Mouse (Mus musculus) layer of hippocampus, adult 9-10 months (tissue): Measurements from ENCODE around the gene Tnks2.
"Not testable (repeated sequence)": the region's sequence is repeated elsewhere in the genome, so short reads cannot be mapped to it uniquely, and the experiment has no call there.

Experiments
- DNase-seq: peaks from one replicate; pipeline ENCODE4 v3.0.0; 2022; ENCODE audit warnings: low spot score

The Tnks2 gene

DNA sequence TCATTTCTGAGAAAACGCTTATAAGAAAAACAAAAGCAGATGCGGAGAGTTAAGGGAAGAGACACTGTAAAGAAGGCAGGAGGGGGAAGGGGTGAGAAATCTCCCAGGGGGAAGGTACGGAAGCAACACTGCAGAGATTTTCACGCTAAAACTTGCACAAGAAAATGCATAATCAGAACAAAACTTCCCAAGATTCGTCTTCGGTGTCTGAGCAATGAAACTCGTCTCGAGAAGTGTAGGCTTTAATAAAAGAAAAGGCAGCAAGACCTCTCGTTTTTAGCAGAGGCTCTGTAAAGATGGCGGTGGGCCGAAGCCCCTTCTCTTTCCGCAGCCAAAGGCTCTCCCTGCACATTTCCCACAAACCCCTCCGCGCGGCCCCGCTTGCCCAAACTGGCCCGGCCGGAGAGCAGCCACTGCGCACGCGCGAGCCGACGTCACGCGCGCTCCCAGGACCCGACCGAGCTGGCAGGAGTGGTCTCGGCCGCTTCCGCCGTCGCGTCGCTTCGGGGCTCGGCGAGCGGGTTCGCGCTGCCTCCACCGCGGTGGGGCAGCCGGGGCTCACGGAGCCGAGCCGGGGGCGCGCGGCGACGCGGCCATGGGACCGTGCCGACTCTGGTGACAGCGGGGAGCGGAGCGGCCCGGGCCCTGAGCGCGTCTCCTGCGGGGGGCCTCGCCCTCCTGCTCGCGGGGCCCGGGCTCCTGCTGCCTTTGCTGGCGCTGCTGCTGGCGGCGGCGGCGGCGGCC lies at the start of gene Tnks2:
Gene Tnks2, plus strand, starts transcription at position 445 of the 744 bp plus-strand sequence.
- peak; percentile 88 for DNase-seq

DNA sequence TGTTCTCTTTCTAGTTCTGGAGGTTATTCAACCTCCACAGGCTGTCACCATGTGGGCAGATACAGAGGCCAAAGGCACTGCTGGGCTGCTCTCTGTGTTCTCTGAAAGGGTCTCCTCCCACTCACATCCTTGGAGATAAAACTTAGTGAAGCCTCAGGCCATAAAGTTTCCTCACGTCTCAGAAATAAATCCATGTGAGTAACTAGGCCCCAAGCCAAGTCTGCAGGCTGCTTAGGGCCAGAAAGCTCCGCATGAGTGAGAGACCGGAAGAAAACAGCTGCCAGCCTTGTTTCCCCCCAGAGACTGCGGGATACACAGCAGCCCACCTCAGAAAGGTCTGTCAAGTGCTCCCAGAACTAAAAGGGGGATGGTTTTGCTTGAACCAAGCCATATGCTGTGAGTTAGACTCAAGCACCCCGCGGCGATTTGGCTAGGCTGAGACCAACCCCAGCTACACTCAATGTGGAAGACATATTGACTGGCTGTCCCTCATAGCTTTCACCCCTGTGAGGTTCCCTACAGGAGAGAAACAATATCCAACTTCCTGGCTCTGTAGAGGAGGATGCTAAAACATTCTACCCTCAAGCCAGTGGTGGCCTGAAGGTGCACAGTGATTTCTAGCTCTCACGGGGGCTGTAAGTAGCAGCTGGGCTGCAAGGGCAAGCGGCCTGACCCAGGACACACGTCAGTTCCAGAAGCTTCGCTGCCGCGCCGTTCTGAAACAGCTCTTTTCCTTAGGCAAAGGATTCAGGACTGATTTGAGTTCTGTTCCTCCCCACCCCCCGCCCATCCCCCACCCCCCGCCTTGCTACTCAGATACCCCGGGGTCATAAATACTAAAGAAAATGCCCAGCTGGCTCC lies 43.9 kb upstream of the Tnks2 start:
- no peak for DNase-seq

DNA sequence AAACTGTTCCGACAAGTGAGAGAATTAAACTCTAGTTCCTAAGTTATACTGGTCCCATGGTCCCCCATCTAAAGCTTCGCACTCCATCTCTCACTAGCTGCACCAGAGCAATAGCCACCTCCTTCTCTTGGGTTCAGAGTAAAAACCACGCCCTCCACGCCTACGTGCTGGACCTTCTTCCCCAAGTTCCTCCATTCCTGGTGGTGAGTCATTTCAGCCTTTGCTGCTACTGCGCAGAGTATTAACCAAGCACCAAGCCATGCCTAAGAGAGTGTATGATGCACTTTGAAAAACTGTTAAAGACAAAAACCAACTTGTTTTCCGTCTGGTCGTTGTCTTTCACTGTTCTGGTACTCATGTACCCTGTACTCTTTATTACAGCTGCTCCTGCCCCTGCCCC lies 41.4 kb upstream of the Tnks2 start:
- DNase-seq, result no peak

DNA sequence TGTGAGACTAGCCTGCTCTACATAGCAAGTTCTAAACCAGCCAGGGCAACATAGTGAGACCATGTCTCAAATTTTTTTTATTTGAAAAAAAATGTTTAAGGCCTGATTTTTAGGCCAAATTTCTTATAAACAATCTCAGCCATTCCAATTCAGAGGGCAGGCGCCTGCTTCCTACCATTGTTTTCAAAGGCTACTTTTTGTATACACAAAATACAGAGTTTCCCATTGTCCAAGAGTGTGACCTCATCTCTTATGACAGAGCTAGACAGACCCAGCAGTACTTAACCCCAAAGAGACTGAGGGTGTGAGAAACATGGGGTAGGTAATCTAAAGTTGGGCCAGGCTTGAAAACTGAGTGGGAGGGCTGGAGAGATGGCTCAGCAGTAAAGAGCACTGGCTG lies 40.6 kb upstream of the Tnks2 start:
- no peak for DNase-seq

DNA sequence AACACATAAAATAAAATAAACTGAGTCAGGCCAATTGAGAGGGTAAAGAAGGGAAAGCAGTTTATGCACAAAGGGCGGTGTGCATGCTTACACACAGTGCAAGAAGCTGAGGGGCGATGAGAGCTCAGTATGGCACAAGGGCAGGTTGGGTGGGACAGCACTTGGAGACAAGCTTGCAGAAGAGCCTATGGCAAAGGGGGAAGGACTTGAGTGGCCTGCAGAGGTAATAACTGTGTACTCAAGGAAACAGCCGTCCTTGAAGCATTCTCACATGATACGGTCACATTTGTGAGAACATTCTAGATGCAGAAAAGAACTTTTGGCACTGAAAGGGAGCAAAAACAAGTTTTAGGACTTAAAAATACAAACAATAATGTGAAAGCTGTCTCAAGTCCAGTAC lies 40.0 kb upstream of the Tnks2 start:
- no peak for DNase-seq

DNA sequence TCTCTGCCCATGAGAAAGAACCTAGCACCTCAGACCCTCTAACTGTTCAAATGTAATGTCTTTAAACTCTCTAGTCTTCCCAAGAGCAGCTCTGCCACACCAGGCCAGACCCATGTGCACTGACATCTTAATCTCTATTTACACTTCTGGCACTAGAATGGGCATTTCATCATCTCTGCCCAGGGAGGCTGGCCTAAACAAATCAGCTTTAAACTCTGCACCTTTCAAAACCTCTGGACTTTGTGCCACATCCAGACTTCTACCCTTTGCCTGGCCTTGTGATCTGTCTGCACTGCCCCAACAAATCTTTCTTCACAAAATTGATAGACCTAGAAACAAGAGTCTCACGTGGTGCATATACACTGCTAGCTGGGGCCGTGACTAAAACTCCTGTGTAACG lies 38.8 kb upstream of the Tnks2 start:
- DNase-seq, result no peak

DNA sequence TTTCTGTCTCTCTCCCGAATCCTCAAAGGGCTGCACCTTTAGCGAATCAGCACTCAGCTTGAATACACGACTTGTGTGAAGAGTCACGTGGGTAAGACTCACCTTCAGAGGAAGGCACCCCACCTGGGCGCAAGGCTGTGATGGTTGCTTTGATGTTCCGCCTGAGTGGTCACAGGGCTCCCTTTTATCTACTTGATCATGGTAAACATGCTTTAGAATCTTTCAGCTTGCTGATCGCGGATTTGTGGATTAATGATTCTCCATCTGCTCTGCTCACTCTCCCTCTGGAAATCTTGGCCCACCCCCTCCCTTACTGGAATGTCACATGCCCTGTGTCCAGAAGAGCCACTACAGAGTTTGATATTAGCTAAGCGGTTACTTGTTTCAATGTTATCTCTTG lies 37.1 kb upstream of the Tnks2 start:
- no peak for DNase-seq

DNA sequence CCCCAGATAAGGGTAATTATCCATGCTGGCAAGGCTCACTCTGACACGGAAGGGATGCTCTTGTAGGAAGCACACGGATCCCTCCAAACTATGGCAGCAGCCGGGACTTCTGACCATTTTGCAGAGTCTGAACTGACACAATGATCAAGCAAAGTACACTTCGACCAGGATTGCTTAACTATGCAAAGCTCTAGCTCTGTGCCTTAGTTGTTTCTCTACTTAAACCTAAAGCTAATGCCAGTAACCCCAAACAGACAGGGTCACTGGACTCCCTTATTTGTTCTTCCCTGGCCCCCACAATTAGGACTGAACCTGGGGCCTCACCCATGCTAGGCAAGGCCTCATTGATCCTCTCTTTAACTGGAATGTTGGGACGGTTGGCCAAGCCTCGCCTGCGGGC lies 33.7 kb upstream of the Tnks2 start:
- DNase-seq, result no peak

DNA sequence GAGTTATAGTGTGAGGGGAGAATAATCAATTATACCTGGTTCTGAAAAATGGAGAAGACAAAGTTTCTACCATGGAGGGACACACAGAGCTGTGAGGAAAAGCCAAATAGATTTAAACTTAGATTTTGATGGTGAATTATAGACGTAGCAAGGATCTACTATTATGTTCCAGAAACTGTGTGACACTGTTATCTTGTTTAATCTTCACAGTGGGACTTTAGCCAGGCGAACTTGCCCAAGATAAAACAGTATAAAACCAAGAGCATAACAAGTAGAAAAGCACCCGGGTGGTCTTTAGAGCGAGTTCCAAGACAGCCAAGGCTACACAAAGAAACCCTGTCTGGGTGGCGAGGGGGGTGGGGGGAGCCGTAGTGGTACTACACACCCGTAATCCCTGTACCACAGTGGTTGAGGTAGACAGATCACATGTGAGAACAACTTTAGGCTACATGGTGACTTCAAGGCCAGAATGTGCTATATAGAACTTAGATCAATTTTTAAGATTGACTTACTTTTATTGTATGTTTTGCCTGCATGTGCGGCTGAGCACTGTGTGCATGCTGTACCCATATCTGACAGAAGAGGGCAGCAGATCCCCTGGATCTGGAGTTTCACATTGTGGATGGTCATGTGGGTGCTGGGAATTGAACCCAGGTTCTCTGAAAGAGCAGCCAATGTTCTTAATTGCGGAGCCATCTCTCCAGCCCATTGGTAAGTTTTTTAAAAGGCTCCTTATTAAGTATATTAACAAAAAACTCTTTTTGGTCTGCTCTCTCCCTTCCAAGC lies 32.0 kb upstream of the Tnks2 start:
- DNase-seq, result no peak

DNA sequence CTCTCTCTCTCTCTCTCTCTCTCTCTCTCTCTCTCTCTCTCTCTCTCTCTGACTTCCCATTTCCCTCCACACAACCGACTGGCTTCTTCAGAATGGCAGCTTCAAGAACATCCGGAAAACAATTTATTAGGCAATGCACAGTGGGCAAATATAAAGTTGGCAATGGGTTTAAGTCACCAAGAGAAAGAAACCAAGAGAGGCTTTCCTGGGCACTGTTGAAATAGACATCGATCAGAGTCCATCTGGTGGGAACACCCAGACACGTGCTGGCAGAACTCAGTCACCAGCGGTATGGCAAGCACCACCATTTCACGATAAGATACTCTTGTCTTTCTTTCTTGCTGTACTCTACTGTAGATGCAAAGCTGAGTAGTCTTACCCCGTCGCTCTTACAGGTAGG lies 30.6 kb upstream of the Tnks2 start:
- no peak for DNase-seq

DNA sequence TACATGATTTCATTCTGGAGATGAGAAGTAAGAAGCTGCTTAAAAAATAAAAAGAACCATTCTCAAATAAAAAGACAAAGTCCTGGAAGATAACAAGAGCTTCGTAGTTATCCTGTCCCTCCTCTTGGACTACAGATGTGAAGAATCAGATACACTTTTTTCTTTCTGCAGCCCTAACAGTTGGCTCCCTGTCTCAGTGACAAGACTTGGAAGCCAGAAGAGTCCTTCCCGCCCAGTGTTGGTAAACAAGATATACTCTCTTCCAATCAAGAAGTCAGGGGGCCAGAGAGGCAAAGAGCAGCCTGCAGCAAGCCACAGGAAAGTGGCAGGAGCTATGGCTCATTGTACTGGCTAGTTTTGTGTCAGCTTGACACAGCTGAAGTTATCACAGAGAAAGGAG lies 27.2 kb upstream of the Tnks2 start:
- no peak for DNase-seq

DNA sequence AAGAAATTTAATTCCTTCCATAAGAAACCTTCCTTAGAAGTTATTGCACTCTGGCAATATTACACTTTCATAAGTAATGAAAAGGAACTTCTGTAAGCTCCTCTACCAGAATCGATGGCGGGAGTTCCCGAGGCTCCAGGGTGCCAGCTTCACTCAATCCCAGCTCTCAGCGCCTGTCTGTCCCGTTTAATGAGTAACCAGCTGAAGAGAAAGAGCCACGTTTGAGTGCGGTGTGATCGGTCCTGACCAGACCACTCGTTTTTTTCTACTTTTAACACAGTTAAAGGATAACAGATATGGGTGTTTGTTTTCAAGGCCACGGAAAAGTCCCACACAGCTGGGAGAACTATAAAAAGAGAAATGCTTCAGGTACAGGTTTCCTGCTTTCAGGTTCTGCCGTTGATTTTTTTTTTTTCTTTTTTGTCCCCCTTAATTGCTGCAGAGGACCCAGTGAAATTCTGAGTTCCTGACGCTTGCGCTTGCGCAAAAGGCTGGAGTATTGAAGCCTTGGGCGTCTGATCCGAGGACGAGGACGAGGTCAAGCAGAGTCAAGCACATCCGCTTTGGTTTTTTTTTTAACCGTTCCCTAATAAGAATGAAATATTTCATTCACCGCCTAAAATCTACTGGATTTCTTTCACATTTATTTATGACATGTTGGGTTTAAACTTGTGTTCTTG lies 25.5 kb upstream of the Tnks2 start:
- no peak for DNase-seq

DNA sequence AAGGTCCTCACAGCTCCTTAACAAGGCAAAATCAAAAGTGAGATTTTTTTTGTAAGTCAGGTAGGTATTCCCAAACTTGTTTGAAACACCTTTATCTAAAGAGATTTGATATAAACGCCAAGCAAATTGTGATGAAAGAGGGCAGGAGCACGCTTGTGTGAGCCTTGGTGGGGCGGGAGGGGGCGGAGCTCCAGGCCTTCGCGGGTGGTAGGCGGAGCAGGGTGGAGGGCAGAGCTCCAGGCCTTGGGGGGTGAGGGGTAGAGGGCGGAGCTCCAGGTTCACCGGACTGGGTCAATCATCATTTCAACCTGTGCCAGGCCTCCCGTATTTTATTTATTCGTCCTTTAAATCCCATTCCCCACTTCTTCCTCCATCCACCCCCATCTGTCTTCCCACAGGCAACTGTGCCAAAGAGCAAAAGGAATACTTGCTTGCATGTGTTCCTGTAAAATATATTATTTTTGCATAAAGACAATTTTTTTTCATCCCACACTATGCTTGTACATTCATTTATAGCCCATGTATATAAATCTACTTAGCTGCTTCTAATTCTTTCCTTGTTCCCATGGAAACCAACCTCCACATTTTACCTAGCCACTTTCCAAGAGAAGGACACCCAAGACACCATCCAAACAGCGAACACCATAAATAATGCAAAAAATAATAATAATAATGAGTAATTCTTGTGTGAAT lies 24.4 kb upstream of the Tnks2 start:
- no peak for DNase-seq

DNA sequence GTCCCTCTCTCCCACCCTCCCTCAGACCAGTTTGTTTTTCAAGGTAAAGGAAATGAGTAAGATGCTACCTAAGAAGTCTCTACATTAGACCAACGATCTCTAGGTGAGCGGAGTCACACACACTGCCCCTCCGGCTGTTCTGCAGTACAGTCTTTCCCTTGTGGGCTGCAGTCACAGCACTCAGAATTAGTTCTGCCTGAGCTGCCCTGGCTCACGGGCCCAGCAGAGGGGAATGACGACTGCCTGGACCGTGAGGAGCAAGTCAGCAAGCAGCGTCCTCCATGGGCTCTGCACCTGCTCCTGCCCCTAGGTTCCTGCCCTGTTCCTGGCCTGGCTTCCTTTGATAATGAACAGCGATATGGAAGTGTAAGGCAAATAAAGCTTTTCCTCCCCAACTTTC lies 22.0 kb upstream of the Tnks2 start:
- DNase-seq, result no peak

DNA sequence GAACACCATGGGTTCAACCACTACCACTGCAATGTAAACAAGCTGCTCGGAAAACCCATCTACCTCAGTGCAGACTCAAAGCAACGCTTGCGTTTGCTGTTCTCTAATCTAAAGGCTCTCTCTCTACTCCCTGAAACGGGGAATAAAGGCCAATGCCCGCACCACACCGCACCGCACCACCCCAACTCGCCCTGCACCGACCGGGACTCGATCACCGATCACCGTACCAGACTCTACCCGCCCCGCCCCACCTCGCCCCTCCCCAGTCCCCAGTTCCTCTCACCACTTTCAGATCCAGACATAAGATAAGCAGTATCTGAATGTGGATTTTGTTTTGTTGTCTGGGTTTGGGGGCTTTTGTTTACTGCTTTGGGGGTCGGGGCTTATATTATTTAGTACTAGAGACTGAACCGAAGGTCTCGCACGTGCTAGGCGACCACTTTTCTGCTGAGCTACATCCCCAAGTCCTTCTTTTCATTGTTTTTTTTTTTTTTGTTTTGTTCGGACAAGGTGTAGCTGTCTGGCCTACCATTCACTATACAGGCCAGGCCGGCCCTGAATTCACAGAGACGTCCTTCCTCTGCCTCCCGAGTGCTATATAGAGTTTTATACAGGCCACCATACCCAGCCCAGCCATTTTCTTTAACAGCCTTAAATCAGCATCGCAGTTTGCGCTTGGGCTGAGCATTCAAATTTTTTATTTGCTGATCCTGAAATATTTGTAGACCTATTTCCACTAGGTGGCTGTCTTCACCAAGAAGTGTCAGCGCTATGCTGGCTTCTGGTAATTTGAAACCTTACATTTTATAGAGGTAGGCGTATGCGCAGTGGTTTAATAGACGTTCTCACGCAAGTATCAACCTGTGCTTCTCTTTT lies 18.4 kb upstream of the Tnks2 start:
- peak; percentile 59 for DNase-seq

DNA sequence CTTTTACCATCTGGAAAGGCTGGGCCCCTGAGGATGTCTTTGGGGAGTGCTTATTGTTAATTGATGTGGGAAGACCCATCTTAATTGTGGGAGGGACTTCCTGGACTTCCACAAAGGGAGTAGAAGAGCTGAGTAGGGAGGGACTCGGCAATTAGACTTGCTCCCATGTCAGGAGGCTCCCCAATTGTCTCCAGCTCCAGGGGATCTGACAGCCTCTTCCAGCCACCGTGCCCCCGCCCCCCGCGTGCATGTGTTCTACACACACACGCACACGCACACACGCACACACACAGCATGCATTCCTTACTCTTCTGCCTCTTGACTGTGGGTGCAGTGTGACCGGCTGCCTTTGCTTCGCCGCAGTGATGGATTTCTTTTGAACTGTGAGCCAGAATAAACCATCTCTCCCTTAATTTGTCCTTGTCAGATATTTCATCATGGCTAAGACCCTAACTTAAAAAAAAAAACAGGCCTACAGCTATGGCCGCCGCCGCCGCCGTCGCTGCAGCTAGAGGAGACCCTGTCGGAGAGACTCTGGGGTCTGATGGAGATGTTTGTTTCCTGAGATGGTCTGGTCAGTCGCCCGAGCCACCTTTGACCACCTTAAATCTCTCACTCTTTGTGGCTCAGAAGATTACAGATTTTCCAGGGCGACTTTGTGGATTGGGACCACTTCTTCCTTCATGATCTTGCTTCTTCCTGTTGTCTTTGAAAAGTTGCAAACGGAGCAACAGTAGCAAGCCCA lies 15.7 kb upstream of the Tnks2 start:
- no peak for DNase-seq

DNA sequence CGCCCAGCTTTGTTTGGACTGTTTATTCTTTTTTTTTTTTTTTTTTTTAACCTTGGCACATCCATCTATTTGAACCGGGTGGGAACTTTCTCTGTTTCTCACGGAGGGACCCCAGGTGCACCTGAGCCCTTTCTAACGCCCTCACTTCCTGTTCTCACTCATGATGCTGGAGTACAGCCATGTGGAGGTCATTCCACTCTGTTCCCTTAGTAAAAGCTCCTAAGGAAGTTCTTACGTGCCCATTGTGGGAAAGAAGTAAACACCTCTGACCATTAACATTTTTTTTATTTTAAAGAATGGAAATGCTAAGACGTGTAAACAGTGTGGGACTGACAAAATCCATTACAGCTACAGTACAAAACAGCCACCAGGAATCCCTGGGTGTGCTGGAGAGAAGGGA lies 14.8 kb upstream of the Tnks2 start:
- no peak for DNase-seq

DNA sequence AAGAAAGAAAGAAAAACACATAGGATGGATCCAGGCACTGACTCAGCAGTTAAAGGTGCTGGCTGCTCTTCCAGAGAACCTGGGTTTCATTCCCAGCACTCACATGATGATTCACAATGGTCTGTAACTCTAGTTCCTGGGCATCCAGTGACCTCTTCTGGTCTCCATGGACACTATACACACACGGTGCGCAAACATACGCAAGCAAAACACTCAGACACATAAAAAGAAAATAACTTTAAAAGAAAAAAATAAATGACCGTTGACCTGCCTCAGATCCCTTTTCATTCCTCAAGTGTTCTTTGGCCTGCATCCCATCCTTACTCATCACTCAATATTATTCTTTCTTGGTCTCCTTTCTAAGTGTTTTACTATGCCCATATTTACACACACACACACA lies 13.6 kb upstream of the Tnks2 start:
- no peak for DNase-seq

DNA sequence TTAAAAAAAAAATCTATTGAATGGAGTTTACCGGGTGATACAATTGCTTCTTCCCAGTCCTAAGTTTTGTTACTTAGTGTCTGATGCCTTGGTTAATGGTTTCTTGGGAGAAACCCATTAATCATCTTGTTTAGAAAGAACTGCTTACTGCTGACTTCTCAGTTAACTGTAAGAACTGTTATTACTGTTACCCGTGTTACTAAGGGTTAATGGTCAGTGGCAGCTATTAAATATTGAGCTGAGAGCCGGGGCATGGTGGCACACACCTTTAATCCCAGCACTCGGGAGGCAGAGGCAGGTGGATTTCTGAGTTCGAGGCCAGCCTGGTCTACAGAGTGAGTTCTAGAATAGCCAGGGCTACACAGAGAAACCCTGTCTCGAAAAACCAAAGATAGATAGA lies 12.7 kb upstream of the Tnks2 start:
- not testable (repeated sequence) for DNase-seq

DNA sequence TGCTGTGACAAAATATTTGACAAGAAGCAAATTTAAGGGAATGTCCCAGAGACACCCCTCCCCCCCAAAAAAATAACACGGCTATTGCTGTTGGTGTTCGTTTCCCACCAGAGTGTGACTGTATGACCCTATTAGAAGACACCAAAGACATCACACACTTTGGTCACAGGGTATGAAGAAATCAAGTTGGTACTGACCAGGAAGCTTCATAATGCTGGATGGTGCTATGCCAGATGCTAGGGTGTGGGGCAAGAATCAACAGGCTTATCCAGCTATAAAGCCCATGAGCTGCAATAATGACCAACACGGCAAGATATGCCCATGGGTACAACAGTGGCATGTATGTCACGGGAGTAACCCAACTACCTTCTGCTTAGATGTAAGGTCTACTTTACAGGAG lies 11.3 kb upstream of the Tnks2 start:
- no peak for DNase-seq
